8 mouse cellular contexts compared by ENCODE assay signal in the genomic region with DNA sequence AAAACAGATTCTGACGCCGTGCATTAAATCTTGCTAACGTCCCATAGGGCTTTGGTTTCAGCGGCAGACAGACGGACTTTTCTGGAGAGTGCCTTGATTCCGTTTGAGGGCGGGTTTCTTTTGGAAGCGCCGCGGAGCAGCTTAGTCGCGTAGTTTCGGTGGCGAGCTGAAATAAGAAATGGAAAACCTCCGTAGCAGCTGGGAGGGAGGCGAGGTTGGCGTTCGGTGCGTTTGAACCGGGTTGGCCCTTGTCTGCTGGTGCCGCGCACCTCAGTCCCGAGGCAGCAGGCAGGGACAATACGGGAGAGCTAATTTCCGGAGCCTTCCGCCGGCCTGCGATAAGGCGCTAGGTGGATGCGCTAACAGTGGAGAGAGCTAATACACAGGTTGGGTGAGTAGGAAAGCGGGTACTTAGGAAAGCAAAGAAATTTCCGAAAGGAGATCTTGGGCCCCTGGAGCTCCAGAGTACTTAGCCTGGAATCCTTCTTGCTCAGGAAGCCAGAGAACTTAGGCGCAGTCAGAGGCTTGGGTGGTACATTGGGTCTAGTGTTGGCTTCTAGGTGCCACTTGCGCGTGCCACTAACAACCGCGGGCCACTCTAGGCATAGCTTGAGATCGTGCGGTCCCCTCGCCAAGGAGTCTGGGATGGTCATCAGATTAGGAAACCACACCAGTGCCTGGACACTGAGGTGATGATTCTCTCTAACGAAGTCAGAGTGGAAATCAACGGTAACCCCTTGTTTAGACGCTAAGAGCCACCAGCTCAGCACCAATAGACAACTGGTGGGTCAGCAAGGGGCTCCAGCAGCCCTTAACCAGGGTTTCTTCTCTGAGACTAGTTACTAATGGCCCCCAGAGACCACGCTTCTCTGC. TPM values are rescaled to one million over a fixed set of nuclear protein-coding genes. Genes with fewer than 3 reads are reported as not detected.
DNase-seq lines count a peak whose midpoint lies in the region; ATAC-seq lines count a peak whose summit lies in the region.
"Had no signal": no experiment of that assay in that cellular context is flagged by ENCODE, and none has a peak within 500 bp of the region (broad histone marks: within the 10 kb centered on the region; RNA-seq: fewer than 3 reads in every experiment).

No protein-coding gene starts in this region.

- peak overlapping the region; percentile 37 for H3K4me2 ChIP-seq in forebrain, embryonic 13.5 days

- H3K4me3 ChIP-seq in forebrain, embryonic 13.5 days: peak overlapping the region; percentile 12; the same call in 1 of the 2 replicates
- H3K4me3 ChIP-seq: myocyte had no signal

- peaks cover 100% of the 10 kb centered on the region for H3K27me3 ChIP-seq in forebrain, embryonic 13.5 days

- no peaks in the 10 kb centered on the region for H3K36me3 ChIP-seq in forebrain, embryonic 13.5 days (ENCODE audit: poor library complexity, severe bottlenecking)

- no peak for ATAC-seq in forebrain, embryonic 13.5 days

- peaks cover 18% of the 10 kb centered on the region for H3K4me1 ChIP-seq in forebrain, embryonic 13.5 days

- no peak overlapping the region for H3K9ac ChIP-seq in forebrain, embryonic 13.5 days

- peak; percentile 19 for DNase-seq in ovary, postnatal 36 days (ENCODE audit: low spot score)
- no peak for DNase-seq in ovary, postnatal 14 days (ENCODE audit: low spot score)
- DNase-seq in kidney, adult 9 months: peak; percentile 12
- DNase-seq in neural tube, embryonic 10.5 days (ENCODE audit: extremely low spot score, low spot score): peak; percentile 71
- no peak for DNase-seq in layer of hippocampus, adult 9-11 months
- DNase-seq in left cerebral cortex, postnatal 10 days (ENCODE audit: extremely low spot score in 1 of 2, low spot score in 2 of 2): no peak

- intact Hi-C loops in left cerebral cortex, postnatal 10 days (cut with DNase I): no loop called here

- no peak overlapping the region for H3K27ac ChIP-seq in forebrain, embryonic 13.5 days

- H3K9me3 ChIP-seq in forebrain, embryonic 13.5 days (replicated peaks): no peaks in the 10 kb centered on the region

- WGBS in forebrain, embryonic 13.5 days: under 1% methylated on average over 44 of the region's 44 CpGs

RNA-seq across cellular contexts. Expression of gene Alx4, which starts 5.1 kb away (rescaled TPM):
- polyA plus RNA-seq in forebrain, embryonic 13.5 days (2015; fragmentation: Nextera tagmentation; extraction: Ambion mirVana): 0.62 and 1.00 TPM in 2 replicates
- 1 to 10 TPM; 1.1 to 1.3 TPM for total RNA-seq in left cerebral cortex, postnatal 10 days (2021)
- polyA plus RNA-seq: myocyte had no signal

Comparison
In these comparisons a context has a peak if more than half of its experiments do, and no peak if none do; other contexts are left out.
1. DNase-seq: peak in ovary, postnatal 36 days (single experiment), kidney, adult 9 months (single experiment) and neural tube, embryonic 10.5 days (single experiment); none in ovary, postnatal 14 days (single experiment), layer of hippocampus, adult 9-11 months (single experiment) and left cerebral cortex, postnatal 10 days (0 of 2).